Mouse (Mus musculus): Measurements from ENCODE around the gene Irf2.

Irf2 gene

GRCm38 (mm10) chr8:46844974-46845774 is 105.6 kb downstream of the Irf2 start:
- DNase-seq, result peak; percentile 67 to 85

- DNase-seq, result no peak
These were observed 106.4 kb downstream of the Irf2 start for GRCm38 (mm10) chr8:46845891-46846290.

GRCm38 (mm10) chr8:46846893-46847292 is 107.4 kb downstream of the Irf2 start:
- DNase-seq, result no peak

- peak in 1 of 2 experiments; percentile 59 for DNase-seq
These were observed 108.6 kb downstream of the Irf2 start for GRCm38 (mm10) chr8:46848011-46848641.

- no peak for DNase-seq
These were observed 109.4 kb downstream of the Irf2 start for GRCm38 (mm10) chr8:46848931-46849330.

- no peak for DNase-seq
These were observed 109.9 kb downstream of the Irf2 start for GRCm38 (mm10) chr8:46849458-46849857.

GRCm38 (mm10) chr8:46850258-46850897 is 110.8 kb downstream of the Irf2 start:
- DNase-seq, result peak in 1 of 2 experiments; percentile 55

GRCm38 (mm10) chr8:46851560-46851959 is 112.0 kb downstream of the Irf2 start:
- DNase-seq, result peak in 1 of 2 experiments; percentile 50

GRCm38 (mm10) chr8:46852377-46852776 is 112.8 kb downstream of the Irf2 start:
- DNase-seq, result no peak

- no peak for DNase-seq
These were observed 119.8 kb downstream of the Irf2 start for GRCm38 (mm10) chr8:46859164-46859846.

GRCm38 (mm10) chr8:46859847-46860167 is 120.3 kb downstream of the Irf2 start:
- DNase-seq, result no peak

GRCm38 (mm10) chr8:46862508-46862907 is 123.0 kb downstream of the Irf2 start:
- DNase-seq, result no peak

GRCm38 (mm10) chr8:46865428-46865827 is 125.9 kb downstream of the Irf2 start:
- no peak for DNase-seq

GRCm38 (mm10) chr8:46867440-46867839 is 127.9 kb downstream of the Irf2 start:
- DNase-seq, result no peak

- DNase-seq, result peak in 1 of 2 experiments; percentile 55
These were observed 129.0 kb downstream of the Irf2 start for GRCm38 (mm10) chr8:46868346-46869065.

- DNase-seq, result no peak
These were observed 130.0 kb downstream of the Irf2 start for GRCm38 (mm10) chr8:46869521-46869925.

- DNase-seq, result no peak
These were observed 131.6 kb downstream of the Irf2 start for GRCm38 (mm10) chr8:46871086-46871485.

- no peak for DNase-seq
These were observed 136.2 kb downstream of the Irf2 start for GRCm38 (mm10) chr8:46875615-46876293.

GRCm38 (mm10) chr8:46881348-46881747 is 141.8 kb downstream of the Irf2 start:
- DNase-seq, result no peak

- no peak for DNase-seq
These were observed 142.4 kb downstream of the Irf2 start for GRCm38 (mm10) chr8:46881755-46882419.

GRCm38 (mm10) chr8:46882743-46883142 is 143.2 kb downstream of the Irf2 start:
- no peak for DNase-seq

Measured in kidney, postnatal 25 days (tissue).